Comparison of ENCODE assay signal across 15 mouse cellular contexts in genomic region chr13:4783290-4783689, GRCm38 (mm10).
"Had no signal": no experiment of that assay in that cellular context is flagged by ENCODE, and none has a peak within 500 bp of the region (broad histone marks: within the 10 kb centered on the region; RNA-seq: fewer than 3 reads in every experiment).

No protein-coding gene starts in this region.

- H3K27ac ChIP-seq: lung, embryonic 15.5 days; macrophage; midbrain, embryonic 15.5 days; neural tube, embryonic 12.5 days had no signal

- H3K4me2 ChIP-seq: lung, embryonic 15.5 days; midbrain, embryonic 11.5 days; midbrain, embryonic 15.5 days; neural tube, embryonic 12.5 days had no signal

- H3K27me3 ChIP-seq: lung, embryonic 15.5 days; megakaryocyte, embryonic 14.5 days; midbrain, embryonic 15.5 days; neural tube, embryonic 12.5 days had no signal

- ATAC-seq: liver, postnatal 0 days; lung, postnatal 0 days; midbrain, embryonic 15.5 days had no signal

- H3K36me3 ChIP-seq: lung, embryonic 15.5 days; midbrain, embryonic 15.5 days; neural tube, embryonic 12.5 days had no signal

- H3K4me1 ChIP-seq: lung, embryonic 15.5 days; midbrain, embryonic 15.5 days; neural tube, embryonic 12.5 days had no signal

- DNase-seq: liver, postnatal 0 days; lung, adult 2 months; lung, postnatal 14 days; lung, postnatal 36 days; right cerebral cortex, postnatal 14 days; thymus, adult 18-20 months; thymus, postnatal 14 days; thymus, postnatal 36 days had no signal

- H3K9ac ChIP-seq: liver, postnatal 0 days; lung, embryonic 15.5 days; midbrain, embryonic 15.5 days; neural tube, embryonic 12.5 days had no signal

- H3K4me3 ChIP-seq: lung, embryonic 15.5 days; megakaryocyte, embryonic 14.5 days; midbrain, embryonic 15.5 days; neural tube, embryonic 12.5 days had no signal

- H3K9me3 ChIP-seq: lung, embryonic 15.5 days; megakaryocyte, embryonic 14.5 days; midbrain, embryonic 15.5 days; neural tube, embryonic 12.5 days had no signal
